Mouse (Mus musculus) intestine, postnatal 0 days (tissue): ENCODE data around the gene Pafah2. TPM values are rescaled to one million over a fixed set of nuclear protein-coding genes. Genes with fewer than 3 reads are reported as not detected.

ENCODE experiments used
- ATAC-seq: fragments of 200-750 bp; cut with Nextera tagmentation; 2 replicates; pipeline ENCODE4 v1.8.0; 2017; ENCODE audit warnings: mild to moderate bottlenecking, moderate TSS enrichment, moderate library complexity
- H3K27ac ChIP-seq: fragments of 300-500 bp; sonication (generic); 2 replicates; pipeline ENCODE4 v1.5.1; 2014; ENCODE audit warnings: mild to moderate bottlenecking, low read depth, low read length, moderate library complexity
- H3K27me3 ChIP-seq: fragments of 300-500 bp; sonication (generic); replicated peaks from 2 replicates; pipeline ENCODE4 v1.6.1; 2014; ENCODE audit warnings: low read length, mixed read lengths; ENCODE audit not compliant: control insufficient read depth, insufficient read depth
- H3K36me3 ChIP-seq: fragments of 300-500 bp; sonication (generic); 2 replicates; pipeline ENCODE4 v1.6.1; 2014; ENCODE audit warnings: mild to moderate bottlenecking, moderate library complexity; ENCODE audit not compliant: control insufficient read depth, insufficient read depth
- H3K4me1 ChIP-seq: fragments of 300-500 bp; sonication (generic); replicated peaks from 2 replicates; pipeline ENCODE4 v1.6.1; 2014; ENCODE audit warnings: antibody characterized with exemption, low read length, mixed read lengths; ENCODE audit not compliant: control insufficient read depth, insufficient read depth
- H3K4me2 ChIP-seq: fragments of 300-500 bp; sonication (generic); replicated peaks from 2 replicates; pipeline ENCODE4 v1.6.1; 2014; ENCODE audit warnings: low read depth, mild to moderate bottlenecking, moderate library complexity
- H3K4me3 ChIP-seq: fragments of 300-500 bp; sonication (generic); 2 replicates; pipeline ENCODE4 v1.5.1; 2014; ENCODE audit warnings: low read depth, low read length
- H3K9ac ChIP-seq: fragments of 300-500 bp; sonication (generic); 2 replicates; pipeline ENCODE4 v1.6.1; 2014; ENCODE audit warnings: mild to moderate bottlenecking, low read depth, low read length
- H3K9me3 ChIP-seq: fragments of 300-500 bp; sonication (generic); 2 replicates; pipeline ENCODE4 v1.6.1; 2016; ENCODE audit warnings: mixed run types; ENCODE audit not compliant: control insufficient read depth
- CTCF ChIP-seq: sonication (generic); IDR thresholded peaks from 2 replicates; pipeline ENCODE4 v1.5.1; 2016; ENCODE audit warnings: low read depth, mild to moderate bottlenecking, control low read depth, antibody characterized with exemption, moderate library complexity
- WGBS: fragments of 180-500 bp; shearing (Covaris S2); extraction: QIAGEN DNeasy Blood & Tissue Kit; methylation state at CpG from one replicate; pipeline ENCODE4 v1.1.7; 2014; 5-methylcytosine and 5-hydroxymethylcytosine counted together
- polyA plus RNA-seq: library from polyadenylated mRNA; unstranded; fragments of >200 nt; fragmentation: Nextera tagmentation; extraction: Ambion mirVana; gene quantifications from 2 replicates; pipeline ENCODE4 v1.2.1, GENCODE M21; 2015

Pafah2 gene
- polyA plus RNA-seq, 1 experiment from 2014 or later = 39.8 TPM

DNA sequence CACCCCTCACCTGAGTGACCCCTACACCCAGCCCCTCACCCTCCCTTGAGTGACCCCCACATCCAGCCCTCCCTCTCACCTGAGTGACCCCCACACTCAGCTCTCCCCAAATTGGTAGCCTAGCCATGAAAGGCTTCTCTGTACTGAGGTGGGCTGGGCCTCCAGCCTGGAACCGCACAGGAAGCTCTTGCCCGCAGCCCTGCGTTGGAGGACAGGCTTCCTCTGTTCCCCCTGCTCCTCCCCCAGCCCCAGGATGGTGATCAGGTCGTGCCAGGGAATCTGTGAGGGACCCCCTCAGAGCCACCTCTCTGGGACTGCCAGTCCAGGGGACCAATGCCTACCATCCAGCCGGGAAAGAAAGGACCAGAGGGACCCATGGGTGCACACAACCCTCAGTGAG lies 30.8 kb upstream of the Pafah2 start:
- no peak overlapping the region for H3K27ac ChIP-seq
- ATAC-seq = no peak
- no peaks in the 10 kb centered on the region for H3K36me3 ChIP-seq
- H3K9ac ChIP-seq = no peak overlapping the region
- H3K4me3 ChIP-seq = no peak overlapping the region
- 56% methylated on average over 5 of the region's 5 CpGs for WGBS
- TF ChIP-seq CTCF = no peak
- H3K4me2 ChIP-seq = no peak overlapping the region
- no peaks in the 10 kb centered on the region for H3K9me3 ChIP-seq
- peaks cover 2% of the 10 kb centered on the region; the same call in 1 of the 2 replicates for H3K27me3 ChIP-seq
- H3K4me1 ChIP-seq = no peaks in the 10 kb centered on the region; the same call in 1 of the 2 replicates

DNA sequence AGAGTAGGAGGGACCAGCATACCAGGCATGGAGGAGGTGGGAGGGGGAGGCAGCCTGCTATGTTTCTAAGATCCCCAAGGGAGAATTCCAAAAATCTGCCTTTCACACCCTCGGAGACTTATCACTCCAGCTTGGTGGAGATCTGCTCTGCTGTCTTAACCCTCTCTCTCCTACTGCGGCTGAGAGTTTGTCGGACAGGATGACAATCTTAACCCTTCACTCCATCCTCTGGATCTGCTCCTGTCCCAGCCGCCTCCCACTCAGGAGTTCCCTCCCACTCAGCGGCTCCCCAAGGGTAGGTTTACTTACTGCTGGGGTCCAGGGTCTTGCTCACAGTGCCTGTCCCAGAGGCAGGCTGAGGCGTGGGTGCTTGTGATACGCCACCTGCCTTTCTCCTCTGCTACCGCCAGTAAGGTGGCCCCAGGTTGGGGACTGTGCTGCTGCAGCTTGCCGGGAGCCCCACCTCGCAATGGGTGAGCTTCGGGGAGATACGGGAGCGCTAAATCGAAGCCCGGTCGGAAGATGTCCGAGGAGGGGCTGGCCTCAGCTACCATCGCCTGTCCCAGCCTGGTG lies 25.4 kb upstream of the Pafah2 start:
- H3K9me3 ChIP-seq = no peaks in the 10 kb centered on the region
- no peak for ATAC-seq
- H3K4me3 ChIP-seq = peak overlapping the region; percentile 45
- 2% methylated on average over 18 of the region's 18 CpGs for WGBS
- peaks cover 22% of the 10 kb centered on the region for H3K27me3 ChIP-seq
- H3K27ac ChIP-seq = no peak overlapping the region
- peak overlapping the region; percentile 95 for H3K4me2 ChIP-seq
- 0 out of 2 replicates have a peak overlapping the region, but pooled peaks have one; percentile 22 for H3K9ac ChIP-seq
- peaks cover 6% of the 10 kb centered on the region for H3K4me1 ChIP-seq
- H3K36me3 ChIP-seq = no peaks in the 10 kb centered on the region
- TF ChIP-seq CTCF = 0 out of 2 replicates have a peak, but pooled peaks have one; percentile 11

DNA sequence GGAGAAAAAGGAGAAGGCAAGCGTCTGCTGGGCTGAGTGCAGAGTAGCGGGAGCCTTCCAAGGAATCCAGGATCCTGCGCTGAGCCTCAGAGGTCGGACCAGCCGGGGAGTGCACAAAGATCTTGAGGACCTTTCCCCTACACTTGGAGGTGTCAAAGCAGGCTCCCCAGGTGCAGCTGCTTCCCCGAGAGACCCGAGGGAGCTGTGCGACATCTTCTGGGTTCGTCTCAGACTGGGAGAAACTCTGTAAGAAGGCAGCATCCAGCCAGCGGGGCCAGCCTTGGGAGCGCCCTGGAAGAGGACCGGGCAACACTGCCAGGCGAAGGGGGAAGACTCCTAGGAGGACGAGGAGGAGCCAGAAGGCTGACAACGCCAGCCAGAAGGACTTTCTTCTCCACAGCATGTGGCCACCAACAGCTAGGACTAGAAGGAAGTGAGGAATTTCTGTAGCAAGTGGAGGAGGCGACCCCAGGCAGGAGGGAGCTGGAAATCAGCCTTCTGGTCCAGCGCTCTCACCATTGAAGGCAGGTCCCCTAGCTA lies 24.7 kb upstream of the Pafah2 start:
- H3K9me3 ChIP-seq = no peaks in the 10 kb centered on the region
- H3K27me3 ChIP-seq = peaks cover 22% of the 10 kb centered on the region
- WGBS = 2% methylated on average over 17 of the region's 17 CpGs

DNA sequence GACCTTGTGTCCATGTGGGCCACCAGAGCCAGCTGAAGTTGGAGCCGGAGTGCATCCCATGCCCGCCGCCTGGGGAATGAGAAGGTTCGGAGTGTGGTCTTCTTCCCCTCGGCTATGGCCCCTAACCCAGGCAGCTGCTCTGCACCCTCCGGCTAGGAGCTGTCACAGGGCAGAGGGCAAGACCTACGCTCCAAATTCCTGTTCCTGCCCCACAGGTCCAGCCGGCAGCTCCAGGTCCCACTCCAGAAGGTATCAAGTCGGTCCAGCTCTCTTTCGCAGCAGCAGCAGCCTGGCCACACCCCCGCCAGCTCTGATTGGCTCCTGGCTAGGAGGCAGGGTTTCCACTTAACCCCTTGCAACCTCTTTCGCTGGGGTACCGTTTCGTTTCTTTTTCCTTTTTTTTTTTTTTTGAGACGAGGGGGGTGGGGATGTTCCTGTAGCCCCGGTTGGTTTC lies 23.8 kb upstream of the Pafah2 start:
- peak; percentile 68 for ATAC-seq

More for the DNA sequence above, 24.7 kb upstream of the Pafah2 start:
- peaks cover 6% of the 10 kb centered on the region for H3K4me1 ChIP-seq
- peak overlapping the region; percentile 95 for H3K4me2 ChIP-seq
- no peak for TF ChIP-seq CTCF
- ATAC-seq = no peak
- 0 out of 2 replicates have a peak overlapping the region, but pooled peaks have one; percentile 22 for H3K9ac ChIP-seq
- H3K36me3 ChIP-seq = no peaks in the 10 kb centered on the region
- peak overlapping the region; percentile 45 for H3K4me3 ChIP-seq
- no peak overlapping the region for H3K27ac ChIP-seq

DNA sequence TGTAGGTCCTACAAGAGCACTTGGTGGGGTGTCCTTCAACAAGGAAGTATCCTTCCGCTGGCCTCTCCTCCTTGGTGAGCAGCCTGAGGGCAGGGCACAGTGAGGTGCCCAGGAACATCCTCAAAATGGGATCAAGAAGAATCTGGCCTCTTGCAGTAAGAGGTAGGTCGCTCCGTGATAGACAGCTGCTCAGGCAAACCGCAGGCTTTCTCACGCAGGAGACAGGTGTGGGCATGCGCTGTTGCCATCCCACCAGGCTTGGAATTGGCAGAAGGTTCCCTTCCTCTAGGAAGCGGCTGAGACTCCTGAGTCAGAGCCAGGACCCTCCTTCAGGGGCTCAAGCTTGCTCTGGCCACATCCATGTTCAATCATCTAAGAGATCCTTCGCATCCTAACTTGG lies 22.8 kb upstream of the Pafah2 start:
- no peak for ATAC-seq
- peaks cover 22% of the 10 kb centered on the region for H3K27me3 ChIP-seq
- H3K4me2 ChIP-seq = no peak overlapping the region
- no peak overlapping the region for H3K9ac ChIP-seq
- H3K4me1 ChIP-seq = peaks cover 6% of the 10 kb centered on the region
- TF ChIP-seq CTCF = no peak
- H3K36me3 ChIP-seq = no peaks in the 10 kb centered on the region
- no peaks in the 10 kb centered on the region for H3K9me3 ChIP-seq
- no peak overlapping the region for H3K4me3 ChIP-seq
- WGBS = 93% methylated on average over 8 of the region's 8 CpGs
- H3K27ac ChIP-seq = no peak overlapping the region

More for the DNA sequence above, 23.8 kb upstream of the Pafah2 start:
- no peak overlapping the region for H3K27ac ChIP-seq
- no peaks in the 10 kb centered on the region for H3K36me3 ChIP-seq
- 0 out of 2 replicates have a peak overlapping the region, but pooled peaks have one; percentile 7 for H3K9ac ChIP-seq
- WGBS = under 1% methylated on average over 16 of the region's 16 CpGs
- TF ChIP-seq CTCF = no peak
- H3K4me3 ChIP-seq = peak overlapping the region; percentile 45
- H3K9me3 ChIP-seq = no peaks in the 10 kb centered on the region
- H3K4me1 ChIP-seq = peaks cover 6% of the 10 kb centered on the region
- peaks cover 22% of the 10 kb centered on the region for H3K27me3 ChIP-seq
- H3K4me2 ChIP-seq = peak overlapping the region; percentile 95

DNA sequence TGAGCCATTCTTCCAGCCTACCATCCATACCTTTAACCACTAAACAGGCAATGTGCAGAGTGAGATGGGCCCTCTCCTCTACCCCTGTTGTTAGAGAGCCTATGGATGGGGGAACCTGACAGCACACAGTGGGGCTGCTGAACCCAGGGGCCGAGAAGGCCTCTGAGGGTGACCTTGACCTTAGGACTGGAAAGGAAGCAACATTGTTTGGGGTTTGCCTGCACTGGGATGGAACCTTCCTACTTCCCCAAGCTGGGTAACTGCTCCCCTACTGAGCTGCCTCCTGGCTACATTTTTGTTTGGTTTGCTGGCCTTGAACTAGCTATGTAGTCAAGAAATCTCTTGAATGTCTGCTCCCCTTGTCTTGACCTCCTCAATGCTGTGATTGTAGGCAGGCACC lies 21.8 kb upstream of the Pafah2 start:
- Histone ChIP-seq H3K4me2 (no peak overlapping the region), H3K9me3 (no peaks in the 10 kb centered on the region), H3K4me1 (peaks cover 6% of the 10 kb centered on the region), H3K4me3 (no peak overlapping the region), H3K9ac (no peak overlapping the region), H3K36me3 (no peaks in the 10 kb centered on the region), H3K27me3 (peaks cover 22% of the 10 kb centered on the region), H3K27ac (no peak overlapping the region)
- no peak for TF ChIP-seq CTCF
- 55% methylated on average over 1 of the region's 1 CpGs for WGBS
- no peak for ATAC-seq
